Mouse (Mus musculus): Measurements from ENCODE around the gene Qrich1. TPM values are rescaled to one million over a fixed set of nuclear protein-coding genes. Genes with fewer than 3 reads are reported as not detected.

The Qrich1 gene
- total RNA-seq, 1 experiment from 2014 or later: 180 TPM

GRCm38 (mm10) chr9:108540846-108541245 is 24.2 kb downstream of the Qrich1 start:
- ATAC-seq (replicated peaks; ENCODE audit: insufficient number of reproducible peaks, low FRiP score, low TSS enrichment, poor library complexity, severe bottlenecking): no peak

- no peak for ATAC-seq (replicated peaks; ENCODE audit: insufficient number of reproducible peaks, low FRiP score, low TSS enrichment, poor library complexity, severe bottlenecking)
Observed at GRCm38 (mm10) chr9:108545986-108546385, 29.4 kb downstream of the Qrich1 start.

GRCm38 (mm10) chr9:108546875-108547274 is 30.3 kb downstream of the Qrich1 start:
- no peak for ATAC-seq (replicated peaks; ENCODE audit: insufficient number of reproducible peaks, low FRiP score, low TSS enrichment, poor library complexity, severe bottlenecking)

- no peak for ATAC-seq (replicated peaks; ENCODE audit: insufficient number of reproducible peaks, low FRiP score, low TSS enrichment, poor library complexity, severe bottlenecking)
Observed at GRCm38 (mm10) chr9:108559169-108559568, 42.6 kb downstream of the Qrich1 start.

GRCm38 (mm10) chr9:108560227-108560841 is 43.7 kb downstream of the Qrich1 start, which contains the start of gene Impdh2:
Gene Impdh2 (plus strand): TSS chr9:108560286.
- ATAC-seq (replicated peaks; ENCODE audit: insufficient number of reproducible peaks, low FRiP score, low TSS enrichment, poor library complexity, severe bottlenecking): peak; percentile 96

- no peak for ATAC-seq (replicated peaks; ENCODE audit: insufficient number of reproducible peaks, low FRiP score, low TSS enrichment, poor library complexity, severe bottlenecking)
Observed at GRCm38 (mm10) chr9:108563671-108564070, 47.1 kb downstream of the Qrich1 start.

GRCm38 (mm10) chr9:108564131-108564530 is 47.5 kb downstream of the Qrich1 start:
- ATAC-seq (replicated peaks; ENCODE audit: insufficient number of reproducible peaks, low FRiP score, low TSS enrichment, poor library complexity, severe bottlenecking): no peak

GRCm38 (mm10) chr9:108565881-108566814 is 49.5 kb downstream of the Qrich1 start:
- no peak for ATAC-seq (replicated peaks; ENCODE audit: insufficient number of reproducible peaks, low FRiP score, low TSS enrichment, poor library complexity, severe bottlenecking)

- peak; percentile 68 for ATAC-seq (replicated peaks; ENCODE audit: insufficient number of reproducible peaks, low FRiP score, low TSS enrichment, poor library complexity, severe bottlenecking)
Observed at GRCm38 (mm10) chr9:108566815-108567776, 50.5 kb downstream of the Qrich1 start, which contains the start of gene Ndufaf3. Gene Ndufaf3 (minus strand): TSS chr9:108567434.

- ATAC-seq (replicated peaks; ENCODE audit: insufficient number of reproducible peaks, low FRiP score, low TSS enrichment, poor library complexity, severe bottlenecking): no peak
Observed at GRCm38 (mm10) chr9:108567931-108568419, 51.4 kb downstream of the Qrich1 start.

- ATAC-seq (replicated peaks; ENCODE audit: insufficient number of reproducible peaks, low FRiP score, low TSS enrichment, poor library complexity, severe bottlenecking): no peak
Observed at GRCm38 (mm10) chr9:108568511-108568921, 51.9 kb downstream of the Qrich1 start.

- ATAC-seq (replicated peaks; ENCODE audit: insufficient number of reproducible peaks, low FRiP score, low TSS enrichment, poor library complexity, severe bottlenecking): peak; percentile 46
Observed at GRCm38 (mm10) chr9:108569381-108570206, 53.0 kb downstream of the Qrich1 start, which contains the start of gene Dalrd3. Gene Dalrd3 (plus strand): TSS chr9:108569886.

GRCm38 (mm10) chr9:108570207-108570896 is 53.7 kb downstream of the Qrich1 start:
- ATAC-seq (replicated peaks; ENCODE audit: insufficient number of reproducible peaks, low FRiP score, low TSS enrichment, poor library complexity, severe bottlenecking): no peak

- no peak for ATAC-seq (replicated peaks; ENCODE audit: insufficient number of reproducible peaks, low FRiP score, low TSS enrichment, poor library complexity, severe bottlenecking)
Observed at GRCm38 (mm10) chr9:108571401-108571973, 54.9 kb downstream of the Qrich1 start.

GRCm38 (mm10) chr9:108572321-108572720 is 55.7 kb downstream of the Qrich1 start:
- no peak for ATAC-seq (replicated peaks; ENCODE audit: insufficient number of reproducible peaks, low FRiP score, low TSS enrichment, poor library complexity, severe bottlenecking)

GRCm38 (mm10) chr9:108573774-108574690 is 57.4 kb downstream of the Qrich1 start:
- ATAC-seq (replicated peaks; ENCODE audit: insufficient number of reproducible peaks, low FRiP score, low TSS enrichment, poor library complexity, severe bottlenecking): no peak

All from monocyte, adult 5-6 weeks (primary cell).